Mouse (Mus musculus): ENCODE measurements around the gene Btnl1.

Gene Btnl1

GRCm38 (mm10) chr17:34376847-34377246 lies at the start of gene Btnl1:
Gene Btnl1 (plus strand): TSS chr17:34377132.
- DNase-seq: no peak

- DNase-seq: no peak
Observed at GRCm38 (mm10) chr17:34329807-34330206, 47.1 kb upstream of the Btnl1 start.

- DNase-seq: no peak
Observed at GRCm38 (mm10) chr17:34331200-34331599, 45.7 kb upstream of the Btnl1 start.

- peak; percentile 38 for DNase-seq
Observed at GRCm38 (mm10) chr17:34340619-34341402, 36.1 kb upstream of the Btnl1 start.

GRCm38 (mm10) chr17:34344882-34345281 lies 32.0 kb upstream of the Btnl1 start:
- DNase-seq: no peak

- DNase-seq: no peak
Observed at GRCm38 (mm10) chr17:34345486-34345885, 31.4 kb upstream of the Btnl1 start.

- peak; percentile 42 for DNase-seq
Observed at GRCm38 (mm10) chr17:34346041-34346440, 30.9 kb upstream of the Btnl1 start.

- peak; percentile 95 for DNase-seq
Observed at GRCm38 (mm10) chr17:34347606-34348308, 29.2 kb upstream of the Btnl1 start.

GRCm38 (mm10) chr17:34349429-34349828 lies 27.5 kb upstream of the Btnl1 start:
- peak; percentile 92 for DNase-seq

- DNase-seq: no peak
Observed at GRCm38 (mm10) chr17:34354539-34354938, 22.4 kb upstream of the Btnl1 start, which contains the start of gene Btnl2. Gene Btnl2 (plus strand): TSS chr17:34354822.

GRCm38 (mm10) chr17:34354940-34355339 lies 22.0 kb upstream of the Btnl1 start:
- peak; percentile 38 for DNase-seq

- no peak for DNase-seq
Observed at GRCm38 (mm10) chr17:34362954-34363546, 13.9 kb upstream of the Btnl1 start.

GRCm38 (mm10) chr17:34363676-34364310 lies 13.1 kb upstream of the Btnl1 start:
- no peak for DNase-seq

GRCm38 (mm10) chr17:34365031-34365430 lies 11.9 kb upstream of the Btnl1 start:
- DNase-seq: no peak

GRCm38 (mm10) chr17:34370563-34370962 lies 6.4 kb upstream of the Btnl1 start:
- no peak for DNase-seq

- DNase-seq: no peak
Observed at GRCm38 (mm10) chr17:34373055-34373709, 3.8 kb upstream of the Btnl1 start.

GRCm38 (mm10) chr17:34377450-34378209 lies 698 bp downstream of the Btnl1 start:
- DNase-seq: no peak

GRCm38 (mm10) chr17:34378716-34379115 lies 1.8 kb downstream of the Btnl1 start:
- no peak for DNase-seq

GRCm38 (mm10) chr17:34379451-34379850 lies 2.5 kb downstream of the Btnl1 start:
- DNase-seq: no peak

- DNase-seq: no peak
Observed at GRCm38 (mm10) chr17:34381876-34382275, 4.9 kb downstream of the Btnl1 start.

GRCm38 (mm10) chr17:34383212-34383611 lies 6.3 kb downstream of the Btnl1 start:
- DNase-seq: no peak

GRCm38 (mm10) chr17:34384699-34385098 lies 7.8 kb downstream of the Btnl1 start:
- no peak for DNase-seq

Data from lung, postnatal 36 days (tissue).